Mouse (Mus musculus): Measurements from ENCODE around the gene Plbd2.

Plbd2 gene

DNA sequence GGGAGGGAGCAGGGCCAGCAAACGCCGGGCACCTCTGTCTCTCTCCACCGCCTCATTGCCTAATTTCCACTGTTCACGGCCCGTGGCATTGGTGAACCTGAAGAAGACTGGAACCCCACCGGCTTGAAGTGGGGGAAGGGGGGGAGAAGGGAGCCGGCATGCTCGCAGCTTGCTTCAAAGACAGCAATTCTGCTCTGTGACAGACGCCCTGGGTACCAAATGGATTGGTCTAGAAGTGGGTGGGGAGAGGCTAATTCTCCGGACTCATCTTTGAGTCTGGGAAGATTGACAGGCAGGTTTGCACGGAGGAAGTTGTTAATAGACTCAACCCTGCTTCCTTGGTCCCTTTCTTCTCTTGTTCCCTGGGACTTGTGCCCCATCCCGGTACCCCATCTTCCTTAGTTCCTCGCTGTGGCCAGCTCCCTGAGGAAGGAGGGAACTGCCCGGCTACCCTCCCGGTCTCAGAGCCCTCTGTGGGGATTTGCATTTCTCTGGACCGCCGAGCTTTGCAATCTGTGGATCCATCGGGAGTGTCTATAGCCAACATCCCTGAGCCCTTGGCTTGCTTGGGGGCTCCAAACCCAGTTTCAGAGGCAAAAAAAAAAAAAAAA, 66.4 kb downstream of the Plbd2 start:
- no peak for DNase-seq (ENCODE audit: low spot score)

DNA sequence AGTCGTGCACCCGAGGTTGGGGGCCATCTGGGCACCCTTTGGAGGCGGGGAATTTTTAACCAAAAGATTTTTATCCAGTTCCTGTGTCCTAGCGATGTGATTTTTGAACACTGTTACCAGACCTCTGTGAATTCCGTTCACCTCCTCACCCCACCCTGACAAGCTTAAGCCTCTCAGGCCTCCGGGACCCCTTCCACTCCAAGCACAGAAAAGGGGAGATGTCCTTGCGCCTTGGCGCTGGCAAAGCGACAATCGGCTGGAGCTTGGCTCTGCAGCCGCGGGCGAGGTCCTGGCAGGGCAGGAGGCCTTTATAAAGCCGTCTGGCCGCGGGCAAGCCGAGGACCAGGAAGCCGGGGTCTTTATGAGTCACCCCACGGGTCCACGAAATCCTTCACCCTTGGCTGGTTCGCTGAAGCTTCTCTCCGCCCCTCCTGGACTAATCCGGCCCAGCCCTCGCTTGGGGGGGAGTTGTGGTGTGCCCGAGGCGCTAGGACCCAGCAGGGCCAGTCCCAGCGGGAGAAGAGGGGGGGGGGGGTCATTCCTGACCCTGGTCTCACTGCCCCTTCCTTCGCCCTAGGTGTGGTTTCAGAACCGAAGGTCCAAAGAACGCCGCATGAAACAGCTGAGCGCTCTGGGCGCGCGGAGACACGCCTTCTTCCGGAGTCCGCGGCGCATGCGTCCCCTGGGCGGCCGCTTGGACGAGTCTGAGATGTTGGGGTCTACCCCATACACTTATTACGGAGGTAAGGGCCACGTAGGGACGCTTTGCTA, 67.5 kb downstream of the Plbd2 start:
- no peak for DNase-seq (ENCODE audit: low spot score)

DNA sequence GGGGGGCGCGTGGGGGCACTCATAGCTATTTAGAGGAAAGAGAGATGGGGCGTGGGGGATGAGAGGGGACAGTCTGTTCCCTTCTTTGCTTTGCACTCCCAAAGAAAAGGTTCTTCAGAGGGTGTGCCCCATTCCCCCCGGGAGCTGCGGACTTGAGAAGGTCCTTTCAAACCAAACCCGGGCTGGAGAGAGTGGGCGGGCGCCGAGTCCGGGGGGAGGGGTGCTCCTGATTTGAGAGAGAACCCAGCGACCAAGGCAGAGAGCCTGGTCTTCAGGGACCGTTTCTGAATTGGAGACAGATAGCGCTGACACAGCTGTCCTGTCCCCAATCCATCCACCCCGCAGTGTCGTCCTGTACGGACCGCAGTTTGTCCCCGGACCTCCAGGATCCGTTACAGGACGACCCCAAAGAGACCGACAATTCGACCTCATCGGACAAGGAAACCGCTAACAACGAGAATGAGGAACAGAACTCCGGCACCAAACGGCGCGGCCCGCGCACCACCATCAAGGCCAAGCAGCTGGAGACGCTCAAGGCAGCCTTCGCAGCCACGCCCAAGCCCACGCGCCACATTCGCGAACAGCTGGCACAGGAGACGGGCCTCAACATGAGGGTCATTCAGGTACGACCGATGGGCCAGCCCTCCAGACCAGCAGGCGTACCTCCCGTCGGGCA, 68.3 kb downstream of the Plbd2 start:
- no peak for DNase-seq (ENCODE audit: low spot score)

DNA sequence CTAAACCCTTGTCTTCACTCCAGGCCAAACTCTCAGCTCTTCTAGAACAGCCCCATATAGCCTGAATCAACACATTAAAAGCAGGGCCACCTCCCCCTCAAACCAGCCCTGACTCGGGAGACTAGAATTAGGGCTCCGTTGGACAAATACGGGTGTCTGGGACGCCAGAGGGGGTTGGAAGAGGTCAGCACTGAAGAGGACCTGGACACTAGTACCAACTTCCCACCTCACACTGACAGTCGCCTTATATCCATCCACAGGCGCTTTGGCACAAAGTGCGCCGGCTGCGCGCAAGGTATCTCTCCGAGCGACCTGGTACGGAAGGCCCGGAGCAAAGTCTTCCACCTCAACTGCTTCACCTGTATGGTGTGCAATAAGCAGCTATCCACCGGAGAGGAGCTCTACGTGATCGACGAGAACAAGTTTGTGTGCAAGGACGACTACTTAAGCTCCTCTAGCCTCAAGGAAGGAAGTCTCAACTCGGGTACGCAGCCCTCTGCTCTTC, 69.1 kb downstream of the Plbd2 start:
- no peak for DNase-seq (ENCODE audit: low spot score)
